7 mouse cellular contexts compared by ENCODE assay signal in genomic region chr10:72654270-72655016, GRCm38 (mm10). TPM values are rescaled to one million over a fixed set of nuclear protein-coding genes. Genes with fewer than 3 reads are reported as not detected.
DNase-seq lines count a peak whose midpoint lies in the region; ATAC-seq lines count a peak whose summit lies in the region.

TSS of gene Zwint (plus strand) at chr10:72654845.

- H3K36me3 ChIP-seq in embryonic facial prominence, embryonic 11.5 days (replicated peaks; ENCODE audit: control insufficient read depth, insufficient read depth, low read depth, low read length): peaks cover 6% of the 10 kb centered on the region
- H3K36me3 ChIP-seq in limb, embryonic 10.5 days: peaks cover 35% of the 10 kb centered on the region
- H3K36me3 ChIP-seq in midbrain, embryonic 13.5 days: peaks cover 32% of the 10 kb centered on the region

- H3K27me3 ChIP-seq in embryonic facial prominence, embryonic 11.5 days (ENCODE audit: control insufficient read depth, insufficient read depth, low read length): no peaks in the 10 kb centered on the region
- no peaks in the 10 kb centered on the region for H3K27me3 ChIP-seq in limb, embryonic 10.5 days (ENCODE audit: low read depth, poor library complexity, severe bottlenecking)
- no peaks in the 10 kb centered on the region for H3K27me3 ChIP-seq in midbrain, embryonic 13.5 days

- DNase-seq in adrenal gland, postnatal 14 days: peak; percentile 97
- DNase-seq in embryonic facial prominence, embryonic 11.5 days (ENCODE audit: low spot score): peak; percentile 98
- DNase-seq in kidney, adult 11 months: peak; percentile 96
- peak; percentile 91 for DNase-seq in limb, embryonic 10.5 days (ENCODE audit: low spot score)
- peak; percentile 90 for DNase-seq in spleen, adult 12 weeks (ENCODE audit: low spot score)

- WGBS in embryonic facial prominence, embryonic 11.5 days: 2% methylated on average over 36 of the region's 36 CpGs
- 2% methylated on average over 36 of the region's 36 CpGs for WGBS in limb, embryonic 10.5 days
- WGBS in midbrain, embryonic 13.5 days: 3% methylated on average over 36 of the region's 36 CpGs

- H3K27ac ChIP-seq in embryonic facial prominence, embryonic 11.5 days (replicated peaks; ENCODE audit: low read depth, low read length): peak within 1 kb of the TSS; percentile 76
- peak within 1 kb of the TSS; percentile 89 for H3K27ac ChIP-seq in limb, embryonic 10.5 days
- peak within 1 kb of the TSS; percentile 94 for H3K27ac ChIP-seq in midbrain, embryonic 13.5 days

- no peaks in the 10 kb centered on the region for H3K4me1 ChIP-seq in embryonic facial prominence, embryonic 11.5 days (ENCODE audit: control insufficient read depth, insufficient read depth, low read length)
- H3K4me1 ChIP-seq in limb, embryonic 10.5 days: peaks cover 15% of the 10 kb centered on the region
- H3K4me1 ChIP-seq in midbrain, embryonic 13.5 days (replicated peaks): peaks cover 38% of the 10 kb centered on the region

- H3K9me3 ChIP-seq in embryonic facial prominence, embryonic 11.5 days (replicated peaks; ENCODE audit: control insufficient read depth, low read length): no peaks in the 10 kb centered on the region
- no peaks in the 10 kb centered on the region for H3K9me3 ChIP-seq in limb, embryonic 10.5 days (replicated peaks)
- no peaks in the 10 kb centered on the region for H3K9me3 ChIP-seq in midbrain, embryonic 13.5 days

- peak within 1 kb of the TSS; percentile 79 for H3K9ac ChIP-seq in embryonic facial prominence, embryonic 11.5 days (replicated peaks; ENCODE audit: low read length)
- H3K9ac ChIP-seq in midbrain, embryonic 13.5 days (replicated peaks): peak within 1 kb of the TSS; percentile 77

- H3K4me3 ChIP-seq in embryonic facial prominence, embryonic 11.5 days (ENCODE audit: low read depth, low read length): peak within 1 kb of the TSS; percentile 75
- H3K4me3 ChIP-seq in limb, embryonic 10.5 days: peak within 1 kb of the TSS; percentile 84
- peak within 1 kb of the TSS; percentile 65 for H3K4me3 ChIP-seq in midbrain, embryonic 13.5 days (replicated peaks)

- H3K4me2 ChIP-seq in embryonic facial prominence, embryonic 11.5 days (ENCODE audit: low read depth, low read length): peak within 1 kb of the TSS; percentile 58
- H3K4me2 ChIP-seq in midbrain, embryonic 13.5 days (replicated peaks): peak within 1 kb of the TSS; percentile 77

- ATAC-seq in embryonic facial prominence, embryonic 11.5 days (replicated peaks; ENCODE audit: insufficient number of reproducible peaks, low FRiP score, low TSS enrichment, low read depth): peak; percentile 97
- peak; percentile 83 for ATAC-seq in granulocyte monocyte progenitor cell, adult 5-6 weeks (replicated peaks; ENCODE audit: poor library complexity, severe bottlenecking)
- ATAC-seq in midbrain, embryonic 13.5 days: peak; percentile 97

RNA-seq across cellular contexts. Expression of gene Zwint, which starts in this region (rescaled TPM):
- 131 and 148 TPM in 2 replicates for total RNA-seq in adrenal gland, postnatal 14 days (2021)
- polyA plus RNA-seq in embryonic facial prominence, embryonic 11.5 days (2014; fragmentation: Nextera tagmentation; extraction: Ambion mirVana): 416 and 421 TPM in 2 replicates
- 73.5 and 83.2 TPM in 2 replicates for total RNA-seq in granulocyte monocyte progenitor cell, adult 5-6 weeks (2014; fragmentation: Nextera tagmentation)
- total RNA-seq in granulocyte monocyte progenitor cell, adult 5-6 weeks (2017): 162 and 190 TPM in 2 replicates
- polyA plus RNA-seq in limb, embryonic 10.5 days (2016; fragmentation: Nextera tagmentation; extraction: Ambion mirVana): 340 and 341 TPM in 2 replicates
- polyA plus RNA-seq in midbrain, embryonic 13.5 days (2015; fragmentation: Nextera tagmentation; extraction: Ambion mirVana): 552 and 589 TPM in 2 replicates

Comparison
In these comparisons a context has a peak if more than half of its experiments do, and no peak if none do; other contexts are left out.
1. Peak in every context shown above with its lines: DNase-seq, ATAC-seq, H3K4me3 ChIP-seq and H3K27ac ChIP-seq.